Mouse (Mus musculus) heart, embryonic 10.5 days (tissue): Measurements from ENCODE around the gene Fignl1. TPM values are rescaled to one million over a fixed set of nuclear protein-coding genes. Genes with fewer than 3 reads are reported as not detected.

Source experiments
- polyA plus RNA-seq: library from polyadenylated mRNA; unstranded; fragments of >200 nt; fragmentation: Nextera tagmentation; extraction: Ambion mirVana; gene quantifications from 2 replicates; pipeline ENCODE4 v1.2.1, GENCODE M21; 2016

Fignl1 gene
- polyA plus RNA-seq, 1 experiment from 2014 or later, result 94.9 TPM

Other genes with a start within 250 kb of the Fignl1 start
- gene 4930512M02Rik, start 181.1 kb downstream of the Fignl1 start, polyA plus RNA-seq, result not detected in 2 replicates
- gene Ikzf1, start 124.0 kb downstream of the Fignl1 start, polyA plus RNA-seq, result 7.2 and 7.4 TPM in 2 replicates
- 34.5 and 42.8 TPM in 2 replicates for gene Ddc, start 89.2 kb upstream of the Fignl1 start, polyA plus RNA-seq
- 654 and 797 TPM in 2 replicates for gene Grb10, start 229.7 kb upstream of the Fignl1 start, polyA plus RNA-seq